Mouse (Mus musculus) ES-E14 (cell line): ENCODE measurements around the gene Clic6. TPM values are rescaled to one million over a fixed set of nuclear protein-coding genes. Genes with fewer than 3 reads are reported as not detected.

Source experiments
- DNase-seq: peaks from one replicate; pipeline ENCODE4 v3.0.0-alpha.2; 2013; ENCODE audit warnings: low read depth, low spot score
- H3K27ac ChIP-seq: 2 replicates; pipeline ENCODE4 v1.5.1; 2012; ENCODE audit warnings: low read depth, mild to moderate bottlenecking, low read length, moderate library complexity, mixed read lengths; ENCODE audit not compliant: poor library complexity, insufficient read depth, severe bottlenecking
- H3K36me3 ChIP-seq: 2 replicates; pipeline ENCODE4 v1.6.1; 2012; ENCODE audit warnings: mild to moderate bottlenecking, low read length, moderate library complexity, mixed read lengths; ENCODE audit not compliant: control insufficient read depth, poor library complexity, insufficient read depth, severe bottlenecking
- H3K4me1 ChIP-seq, 2 experiments: fragments of 150-350 bp in 1 of 2; sonication (generic) in 1 of 2; 2 replicates each; pipeline ENCODE4 v1.6.1; 2012; ENCODE audit warnings: low read length in 2 of 2, mild to moderate bottlenecking in 1 of 2, mixed read lengths in 1 of 2; ENCODE audit not compliant: control insufficient read depth in 2 of 2, insufficient read depth in 2 of 2, poor library complexity in 1 of 2
- H3K4me3 ChIP-seq, 2 experiments: fragments of 150-350 bp in 1 of 2; sonication (generic) in 1 of 2; 2 replicates each; pipeline ENCODE4 v1.5.1; 2012; ENCODE audit warnings: low read length in 2 of 2, low read depth in 1 of 2, mild to moderate bottlenecking in 1 of 2, mixed read lengths in 1 of 2; ENCODE audit not compliant: insufficient read depth in 1 of 2, poor library complexity in 1 of 2, severe bottlenecking in 1 of 2
- H3K9ac ChIP-seq: 2 replicates; pipeline ENCODE4 v1.6.1; 2012; ENCODE audit warnings: low read depth, mild to moderate bottlenecking, low read length, mixed read lengths; ENCODE audit not compliant: poor library complexity, insufficient read depth, severe bottlenecking
- H3K9me3 ChIP-seq: fragments of 150-350 bp; sonication (generic); 2 replicates; pipeline ENCODE4 v1.6.1; 2012; ENCODE audit warnings: low read depth, mild to moderate bottlenecking, low read length; ENCODE audit not compliant: control insufficient read depth, insufficient read depth
- CHD2 ChIP-seq: IDR thresholded peaks from 2 replicates; pipeline ENCODE4 v1.6.1; 2014; ENCODE audit warnings: mild to moderate bottlenecking, low read depth, low read length, inconsistent platforms
- HCFC1 ChIP-seq: IDR thresholded peaks from 2 replicates; pipeline ENCODE4 v1.6.1; 2012; ENCODE audit warnings: low read length, inconsistent platforms, borderline replicate concordance; ENCODE audit not compliant: insufficient read depth
- MAFK ChIP-seq: IDR thresholded peaks from 2 replicates; pipeline ENCODE4 v1.6.1; 2014; ENCODE audit warnings: mild to moderate bottlenecking, low read depth, low read length, inconsistent platforms; ENCODE audit not compliant: insufficient read depth
- ZC3H11A ChIP-seq: IDR thresholded peaks from 2 replicates; pipeline ENCODE4 v1.6.1; 2012; ENCODE audit warnings: low read depth, mild to moderate bottlenecking, inconsistent platforms, low read length, borderline replicate concordance
- ZNF384 ChIP-seq: IDR thresholded peaks from 2 replicates; pipeline ENCODE4 v1.6.1; 2012; ENCODE audit warnings: low read depth, low read length, inconsistent platforms
- in situ Hi-C, 2 experiments: fragments of 600-800 bp; cut with MboI; formaldehyde crosslinking; loops; one replicate each; pipeline ENCODE4 v1.15.1; 2025; ENCODE audit warnings: low sequenced_read_pairs in 2 of 2, inconsistent platforms in 1 of 2; ENCODE audit not compliant: unreplicated experiment in 2 of 2
- total RNA-seq: library from RNA; depleted of rRNA; stranded (reverse); fragments of 300-350 nt; gene quantifications from 2 replicates; pipeline ENCODE4 v1.2.3, GENCODE M21; 2012

Clic6 gene
- total RNA-seq, 1 experiment = 1.0 TPM

DNA sequence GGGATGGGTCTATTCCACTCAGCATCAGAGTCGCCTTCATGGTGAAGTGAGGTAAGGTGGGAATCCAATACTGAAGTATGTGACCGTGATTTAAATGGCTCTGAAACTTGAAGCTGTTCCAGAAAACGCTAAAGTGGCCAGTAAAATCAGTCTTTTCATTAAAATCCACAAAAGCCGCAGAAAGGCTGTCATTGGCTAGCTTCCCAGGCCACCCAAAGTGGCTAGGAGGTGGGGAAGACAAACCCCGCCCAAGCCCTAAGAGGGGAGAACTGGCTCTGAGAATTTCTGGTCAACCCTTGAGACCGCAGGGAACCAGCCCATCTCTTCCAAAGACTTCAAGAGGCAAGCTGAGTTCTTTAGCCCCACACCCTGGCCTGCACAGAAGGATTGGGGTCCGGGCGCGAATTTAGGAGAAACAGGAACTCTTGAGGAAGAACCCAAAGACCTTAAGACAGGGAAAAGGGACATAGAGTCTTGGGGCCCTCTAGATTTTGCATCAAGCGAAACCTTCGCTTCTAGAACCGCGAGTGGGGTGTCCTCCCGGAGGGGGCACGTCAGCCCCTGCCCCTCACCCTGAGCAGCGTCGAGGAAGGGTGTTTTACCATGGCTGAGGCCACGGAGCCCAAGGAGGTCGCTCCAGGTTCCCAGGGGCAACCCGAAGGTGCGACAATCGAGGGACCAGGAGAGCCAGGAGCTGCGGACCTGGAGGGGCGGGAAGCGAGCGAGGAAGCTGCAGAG, 12.5 kb downstream of the Clic6 start:
- H3K36me3 ChIP-seq = no peaks in the 10 kb centered on the region
- H3K9me3 ChIP-seq = no peaks in the 10 kb centered on the region
- peak overlapping the region; percentile 57 for H3K9ac ChIP-seq
- H3K4me3 ChIP-seq = peak overlapping the region; percentile 67 to 68
- DNase-seq = no peak
- in situ Hi-C loops = no loop called here
- H3K27ac ChIP-seq = no peak overlapping the region
- TF ChIP-seq ZC3H11A (no peak), MAFK (no peak), CHD2 (no peak), HCFC1 (no peak), ZNF384 (no peak)
- no peaks in the 10 kb centered on the region; a peak in 1 of 4 replicates for H3K4me1 ChIP-seq

DNA sequence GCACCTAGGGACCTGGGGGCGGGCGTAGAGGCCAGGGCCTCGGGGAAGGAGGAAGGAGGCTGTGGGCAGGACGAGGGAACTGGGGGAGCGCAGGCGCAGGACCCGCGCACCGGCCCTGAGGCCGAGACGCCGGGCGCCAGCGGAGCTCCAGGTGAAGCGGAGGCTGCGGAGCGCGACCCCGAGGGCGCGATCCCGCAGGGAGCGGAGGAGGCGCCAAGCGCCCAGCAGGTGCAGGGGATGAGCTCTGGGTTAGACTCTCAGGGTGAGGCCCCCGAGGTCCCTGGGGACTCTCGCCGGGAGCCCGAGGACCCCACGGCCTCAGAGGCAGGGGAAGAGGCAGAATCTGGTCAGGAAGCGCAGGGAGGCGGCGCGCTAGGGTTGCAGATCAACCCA, 13.0 kb downstream of the Clic6 start:
- Histone ChIP-seq H3K4me1 (no peaks in the 10 kb centered on the region; a peak in 1 of 4 replicates), H3K9me3 (no peaks in the 10 kb centered on the region), H3K36me3 (no peaks in the 10 kb centered on the region), H3K9ac (peak overlapping the region; percentile 57), H3K4me3 (peak overlapping the region; percentile 67 to 68), H3K27ac (no peak overlapping the region)
- in situ Hi-C loops = no loop called here
- TF ChIP-seq CHD2 (no peak), ZC3H11A (no peak), HCFC1 (no peak), MAFK (no peak), ZNF384 (no peak)
- no peak for DNase-seq

DNA sequence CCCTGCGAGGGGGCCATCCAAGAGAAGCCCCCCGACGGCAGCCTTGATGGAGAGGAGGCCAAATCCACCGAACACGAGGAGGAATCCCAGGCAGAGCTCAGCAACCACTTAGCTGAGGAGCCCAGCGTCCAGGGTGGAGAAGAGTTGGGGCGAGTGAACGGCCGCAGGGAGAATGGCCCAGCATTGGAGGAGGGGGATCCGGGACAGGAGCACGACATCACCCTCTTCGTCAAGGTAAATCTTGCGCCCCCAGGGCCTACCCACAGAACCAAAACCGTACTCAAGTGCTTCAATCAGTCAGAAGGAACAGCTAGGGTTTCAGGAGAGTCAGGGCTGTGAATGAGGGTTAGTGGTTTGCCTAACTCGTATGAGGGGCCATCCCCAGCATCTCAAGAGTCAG, 13.8 kb downstream of the Clic6 start:
- H3K4me3 ChIP-seq = peak overlapping the region in 1 of 2 experiments; percentile 68; a peak in 2 of 4 replicates
- in situ Hi-C loops = no loop called here
- no peaks in the 10 kb centered on the region for H3K9me3 ChIP-seq
- DNase-seq = no peak
- H3K9ac ChIP-seq = no peak overlapping the region
- H3K4me1 ChIP-seq = no peaks in the 10 kb centered on the region; a peak in 1 of 4 replicates
- no peak overlapping the region for H3K27ac ChIP-seq
- no peaks in the 10 kb centered on the region for H3K36me3 ChIP-seq
- TF ChIP-seq ZNF384 = no peak
- TF ChIP-seq MAFK = no peak
- no peak for TF ChIP-seq CHD2
- no peak for TF ChIP-seq HCFC1
- TF ChIP-seq ZC3H11A = no peak

DNA sequence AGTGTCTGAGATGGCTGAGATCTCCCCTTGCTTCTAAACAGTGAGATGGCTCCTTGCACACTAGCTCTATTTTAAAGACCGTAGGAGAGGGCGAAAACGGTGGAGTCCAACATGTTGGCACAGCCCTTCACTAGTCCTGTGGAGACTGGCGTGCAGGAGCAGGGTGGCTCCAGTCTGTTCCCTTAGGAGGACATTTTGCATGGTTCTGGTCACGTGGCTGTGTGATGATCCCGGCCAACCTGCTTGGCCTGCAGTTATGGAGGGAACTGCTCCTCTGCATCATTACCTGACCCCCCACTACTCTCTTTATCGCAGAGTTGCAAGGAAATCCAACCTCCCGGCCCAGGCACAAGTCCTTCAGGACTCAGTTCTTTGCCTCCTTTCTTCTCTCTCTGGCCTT, 15.0 kb downstream of the Clic6 start:
- no peak for TF ChIP-seq MAFK
- no peak for TF ChIP-seq HCFC1
- no peak for TF ChIP-seq ZC3H11A
- TF ChIP-seq CHD2 = no peak
- no peak for TF ChIP-seq ZNF384
- no peaks in the 10 kb centered on the region for H3K9me3 ChIP-seq
- in situ Hi-C loops = no loop called here
- H3K27ac ChIP-seq = no peak overlapping the region; the same call in 1 of the 2 replicates
- H3K4me1 ChIP-seq = no peaks in the 10 kb centered on the region; a peak in 1 of 4 replicates
- no peaks in the 10 kb centered on the region for H3K36me3 ChIP-seq
- H3K9ac ChIP-seq = no peak overlapping the region
- no peak for DNase-seq
- no peak overlapping the region for H3K4me3 ChIP-seq
